Mouse (Mus musculus): ENCODE measurements around the gene Col6a4. TPM values are rescaled to one million over a fixed set of nuclear protein-coding genes. Genes with fewer than 3 reads are reported as not detected.

The Col6a4 gene
- total RNA-seq (2021): 1 to 10 TPM; 1.8 to 2.7 TPM

DNA sequence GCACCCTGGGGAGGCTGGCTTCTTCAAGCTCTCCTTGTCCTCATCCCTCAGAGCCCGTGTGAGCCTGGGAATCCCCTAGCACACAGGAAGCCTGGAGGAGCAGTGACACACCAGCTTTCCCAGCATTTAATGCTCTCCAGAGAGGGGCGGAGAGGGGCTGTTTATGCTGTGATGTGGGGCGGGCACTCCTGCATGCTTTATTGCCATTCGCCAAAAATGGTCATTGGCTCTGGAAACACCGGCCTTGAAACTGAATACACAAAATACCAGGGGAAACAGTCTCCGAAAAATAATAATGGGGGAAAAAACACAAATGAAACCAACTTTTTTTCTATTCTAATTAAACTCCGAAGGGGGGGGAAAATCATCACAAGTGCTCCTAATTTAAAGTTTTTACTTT, at the start of gene Col6a4:
TSS of gene Col6a4 (minus strand) at position 101 of the 400 bp plus-strand sequence.
- intact Hi-C loops (cut with DNase I): no loop called here
- no peak for DNase-seq (ENCODE audit: low spot score in 2 of 2)

DNA sequence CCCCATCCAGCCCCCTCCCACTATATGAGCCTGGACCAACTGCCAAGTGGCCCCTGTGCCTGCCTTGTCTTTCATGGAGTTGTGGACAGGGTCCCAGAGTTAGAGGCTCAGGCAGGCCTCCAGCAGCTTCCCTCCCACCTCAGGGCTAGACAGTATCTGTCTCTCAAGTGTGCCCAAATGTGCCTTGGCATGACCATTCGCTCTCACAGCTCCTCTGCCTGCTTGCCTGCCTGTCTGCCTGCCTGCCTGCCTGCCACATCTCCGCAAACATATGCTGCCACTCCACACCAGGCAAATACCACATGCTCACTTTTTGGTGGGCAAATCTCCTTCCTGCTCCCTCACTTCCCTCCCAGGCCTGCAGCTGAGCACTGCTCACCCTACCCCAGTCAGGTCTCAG, 49.0 kb upstream of the Col6a4 start:
- intact Hi-C loops (cut with DNase I): no loop called here
- no peak for DNase-seq (ENCODE audit: low spot score in 2 of 2)

DNA sequence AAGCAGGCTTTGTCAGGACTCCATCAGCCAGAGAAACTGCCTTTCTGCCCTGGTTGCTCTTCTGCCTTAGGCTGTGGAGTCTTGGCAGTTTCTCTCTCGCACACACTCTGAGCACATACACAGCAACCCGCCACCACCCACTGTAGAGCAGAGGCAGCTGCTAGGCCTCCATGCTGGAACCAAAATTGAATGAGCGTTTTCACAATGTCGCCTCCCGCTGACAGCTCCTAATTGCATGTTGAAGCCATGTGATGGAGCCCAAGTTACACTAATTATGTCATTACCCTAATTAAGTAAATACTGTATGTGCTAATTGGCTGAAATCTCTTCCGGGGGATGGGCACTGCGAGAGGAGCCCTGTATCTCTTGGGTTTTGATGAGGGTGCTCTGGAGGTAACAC, 47.6 kb upstream of the Col6a4 start:
- DNase-seq (ENCODE audit: low spot score in 2 of 2): peak in 1 of 2 experiments; percentile 20
- intact Hi-C loops (cut with DNase I): no loop called here

DNA sequence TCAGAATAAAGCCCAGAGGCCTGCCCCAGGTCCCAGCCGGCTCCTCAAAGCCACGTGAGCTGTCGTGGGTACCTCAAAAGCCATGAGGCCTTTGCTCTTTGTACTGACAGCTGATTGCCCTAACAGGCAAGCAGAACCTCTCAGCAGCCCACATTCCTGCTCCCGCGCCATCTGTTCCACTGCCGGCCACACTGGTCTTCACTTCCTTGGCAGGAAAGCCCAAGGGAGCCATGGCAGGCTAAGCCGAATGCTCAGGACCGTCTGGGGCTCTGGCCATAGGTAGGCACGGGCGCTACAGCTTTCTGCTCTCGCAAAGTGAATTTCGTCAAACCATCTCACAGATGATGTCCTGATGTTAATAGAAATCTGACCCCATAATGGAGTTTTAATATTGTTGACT, 45.4 kb upstream of the Col6a4 start:
- DNase-seq (ENCODE audit: low spot score in 2 of 2): no peak
- intact Hi-C loops (cut with DNase I): no loop called here

DNA sequence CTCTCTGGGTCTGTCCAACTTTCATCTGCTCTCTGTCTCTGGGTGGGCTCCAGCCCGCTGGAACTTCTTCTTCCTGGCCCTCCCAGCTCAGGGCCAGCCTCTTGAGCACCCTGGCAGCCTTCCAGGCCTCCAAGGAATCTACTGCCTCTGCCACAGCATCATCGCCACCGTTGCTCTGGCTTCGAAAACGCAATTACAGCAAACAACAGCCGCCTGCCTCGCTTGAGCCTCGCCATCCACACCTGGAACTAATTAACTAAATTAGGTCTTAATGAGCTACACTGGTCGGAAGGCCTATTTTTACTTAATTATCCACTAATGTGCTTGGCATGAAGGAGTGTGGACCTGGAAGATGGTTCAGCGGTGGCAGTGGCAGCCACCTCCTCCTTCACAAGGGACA, 43.2 kb upstream of the Col6a4 start:
- no peak for DNase-seq (ENCODE audit: low spot score in 2 of 2)
- intact Hi-C loops (cut with DNase I): no loop called here

DNA sequence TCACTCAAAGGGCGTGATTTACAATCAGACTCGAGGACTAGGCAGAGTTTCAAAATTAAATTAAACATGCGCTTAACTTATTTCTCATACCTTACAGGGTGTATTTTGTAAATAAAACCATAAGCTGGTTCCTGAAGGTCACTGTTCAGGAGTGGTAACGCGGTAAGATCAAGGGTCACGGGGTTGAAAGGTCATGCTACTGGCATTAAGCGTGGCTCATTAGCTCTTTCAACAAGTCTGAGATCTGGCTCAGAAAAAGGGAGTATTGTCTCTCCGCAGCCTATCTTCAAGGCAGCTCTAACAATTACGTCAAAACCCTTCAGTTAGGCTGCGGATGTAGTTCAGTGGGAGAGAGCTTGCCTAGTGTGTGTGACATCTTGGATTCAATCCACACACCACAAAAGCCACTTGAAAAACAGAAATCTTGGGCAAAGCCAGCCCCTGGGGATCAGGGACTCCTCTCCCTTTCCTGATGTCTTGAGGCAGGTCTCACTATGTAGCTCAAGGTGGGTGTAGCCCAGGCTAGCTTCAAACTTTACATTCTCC, 41.2 kb upstream of the Col6a4 start:
- intact Hi-C loops (cut with DNase I): no loop called here
- DNase-seq (ENCODE audit: low spot score in 2 of 2): no peak

DNA sequence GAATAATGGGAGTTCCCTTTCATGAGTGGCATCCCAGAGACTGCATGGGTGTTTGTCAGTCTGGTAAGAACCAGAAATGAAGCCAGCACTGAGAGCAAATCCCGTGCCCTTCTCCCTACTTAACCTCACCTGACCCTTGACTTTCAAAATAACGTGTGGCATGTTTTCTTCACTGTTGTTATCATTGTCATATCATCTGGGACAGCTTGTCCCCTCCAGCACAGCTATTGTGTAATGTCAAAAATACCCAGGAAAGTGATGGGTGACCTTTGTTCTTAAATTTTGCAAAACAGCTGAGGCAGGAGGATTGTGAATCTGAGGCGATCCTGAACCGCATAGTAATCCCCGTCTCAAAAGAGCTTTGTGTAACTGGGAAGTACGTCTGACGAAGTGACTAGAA, 33.7 kb upstream of the Col6a4 start:
- intact Hi-C loops (cut with DNase I): no loop called here
- no peak for DNase-seq (ENCODE audit: low spot score in 2 of 2)

DNA sequence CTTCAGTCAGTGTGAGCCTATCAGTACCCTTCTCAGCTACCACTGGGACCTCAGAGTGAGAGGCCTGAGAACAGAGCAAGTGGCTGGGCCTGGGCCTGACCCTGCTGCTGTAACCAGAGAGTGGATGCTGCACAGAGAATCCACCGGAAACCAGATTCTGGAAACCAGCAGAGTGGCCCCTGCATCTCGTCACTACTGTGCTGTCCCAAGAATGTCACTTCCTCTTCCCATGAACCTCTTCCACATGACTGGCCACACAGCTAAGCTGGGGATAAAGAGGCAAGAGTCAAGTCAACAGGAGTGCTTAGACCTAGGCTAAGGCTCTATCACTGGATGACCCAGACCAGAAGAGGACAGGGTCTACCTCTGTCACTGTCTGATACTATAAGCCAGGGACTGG, 32.5 kb upstream of the Col6a4 start:
- intact Hi-C loops (cut with DNase I): loop anchor here (10.0 kb wide), 1 partner anchor 724 kb away; no protein-coding TSS in a partner anchor
- no peak for DNase-seq (ENCODE audit: low spot score in 2 of 2)

DNA sequence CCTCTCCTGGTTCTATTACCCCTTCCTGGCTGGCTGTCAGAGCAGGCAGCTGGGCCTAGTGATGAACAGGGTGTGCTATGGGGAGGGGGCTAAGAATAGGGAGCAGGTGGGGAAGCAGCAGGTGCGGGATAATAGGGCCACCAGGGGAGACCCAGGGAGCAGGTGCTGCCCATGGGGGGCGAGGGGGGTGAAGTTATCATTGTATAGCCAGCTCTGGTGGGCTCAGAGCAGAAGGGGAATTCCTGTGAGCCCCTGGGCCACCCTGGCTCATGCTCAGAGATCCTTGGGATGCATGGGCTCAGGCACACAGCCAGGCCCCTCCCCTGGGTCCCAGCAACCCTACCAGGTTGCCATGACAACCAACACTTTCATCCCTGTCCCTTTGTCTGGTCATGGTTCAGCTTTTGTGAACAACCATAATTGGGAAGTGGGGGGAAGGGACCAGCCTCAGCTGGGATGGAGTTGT, 30.2 kb upstream of the Col6a4 start:
- no peak for DNase-seq (ENCODE audit: low spot score in 2 of 2)

DNA sequence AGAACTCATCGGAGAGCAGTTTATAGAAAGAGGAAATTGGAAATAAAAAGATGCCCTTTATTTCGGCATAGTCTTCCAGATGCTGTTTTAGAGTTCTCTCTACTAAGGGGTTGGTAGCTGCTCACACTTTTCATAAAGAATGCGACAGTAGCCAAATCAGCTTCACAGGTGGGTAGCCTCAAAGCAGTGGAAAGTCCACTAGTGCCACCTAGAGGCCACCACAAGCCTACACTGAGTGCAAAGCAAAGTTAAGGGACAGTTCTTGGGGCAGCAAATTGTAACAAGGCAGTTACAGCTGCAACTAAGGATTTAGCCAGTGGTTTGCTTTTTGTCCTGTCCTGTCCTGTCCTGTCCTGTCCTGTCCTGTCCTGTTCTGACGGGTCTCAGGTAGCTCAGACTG, 27.0 kb upstream of the Col6a4 start:
- DNase-seq (ENCODE audit: low spot score in 2 of 2): peak; percentile 52 to 68
- intact Hi-C loops (cut with DNase I): loop anchor here (10.0 kb wide), 1 partner anchor 719 kb away; no protein-coding TSS in a partner anchor

More for the DNA sequence above, 30.2 kb upstream of the Col6a4 start:
- intact Hi-C loops (cut with DNase I): loop anchor here (10.0 kb wide), 1 partner anchor 722 kb away; no protein-coding TSS in a partner anchor

DNA sequence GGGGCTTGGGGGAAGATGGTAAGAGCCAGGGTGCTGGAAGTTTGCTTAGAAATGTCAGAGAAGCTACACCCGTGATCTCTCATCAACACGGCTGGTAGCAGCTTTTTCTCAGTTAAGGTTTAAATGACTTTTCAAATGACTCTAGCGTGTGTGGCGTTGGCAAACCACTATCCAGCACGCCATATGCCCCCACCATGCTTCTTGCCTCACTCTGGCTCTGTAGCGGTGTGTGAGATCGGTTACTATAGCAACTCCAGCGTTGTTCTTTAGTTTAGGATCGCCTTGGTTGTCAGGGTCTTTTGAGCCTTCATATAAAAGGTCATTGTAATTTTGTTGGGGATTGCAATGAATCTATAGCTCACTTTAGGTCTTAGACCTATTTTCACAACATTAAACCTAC, 22.5 kb upstream of the Col6a4 start:
- intact Hi-C loops (cut with DNase I): loop anchor here (10.0 kb wide), 2 partner anchors 424 to 624 kb away; no protein-coding TSS in a partner anchor
- DNase-seq (ENCODE audit: low spot score in 2 of 2): peak in 1 of 2 experiments; percentile 12

DNA sequence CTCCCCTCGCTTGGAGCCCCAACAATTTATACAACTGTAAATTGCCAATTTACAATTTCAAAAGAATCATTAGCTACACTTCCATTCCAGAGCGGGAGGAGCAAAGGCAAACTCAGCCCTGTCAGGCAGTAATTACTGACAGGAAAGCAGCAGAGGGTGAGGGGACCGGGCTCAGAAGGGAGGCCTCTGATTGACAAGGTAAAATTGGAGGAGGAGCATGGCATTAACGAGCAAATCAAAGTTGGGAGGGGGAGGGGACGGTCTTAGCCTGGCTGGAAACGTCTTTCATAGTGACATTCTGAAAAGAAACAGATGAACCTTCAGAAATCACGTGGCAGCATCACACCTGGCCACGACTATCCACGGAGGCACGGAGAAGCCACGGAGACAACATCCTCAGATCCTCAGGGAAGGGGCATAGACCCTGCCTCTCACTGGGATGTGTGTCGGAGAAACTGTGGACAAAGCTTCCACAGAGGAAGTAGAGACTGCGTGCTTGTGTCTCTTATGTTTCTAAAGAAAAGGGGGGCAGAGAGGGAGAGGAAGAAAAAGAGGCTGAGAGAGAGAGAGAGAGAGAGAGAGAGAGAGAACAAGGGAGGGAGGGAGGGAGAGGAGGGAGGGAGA, 19.3 kb upstream of the Col6a4 start:
- intact Hi-C loops (cut with DNase I): loop anchor here (10.0 kb wide), 2 partner anchors 421 to 621 kb away; no protein-coding TSS in a partner anchor

DNA sequence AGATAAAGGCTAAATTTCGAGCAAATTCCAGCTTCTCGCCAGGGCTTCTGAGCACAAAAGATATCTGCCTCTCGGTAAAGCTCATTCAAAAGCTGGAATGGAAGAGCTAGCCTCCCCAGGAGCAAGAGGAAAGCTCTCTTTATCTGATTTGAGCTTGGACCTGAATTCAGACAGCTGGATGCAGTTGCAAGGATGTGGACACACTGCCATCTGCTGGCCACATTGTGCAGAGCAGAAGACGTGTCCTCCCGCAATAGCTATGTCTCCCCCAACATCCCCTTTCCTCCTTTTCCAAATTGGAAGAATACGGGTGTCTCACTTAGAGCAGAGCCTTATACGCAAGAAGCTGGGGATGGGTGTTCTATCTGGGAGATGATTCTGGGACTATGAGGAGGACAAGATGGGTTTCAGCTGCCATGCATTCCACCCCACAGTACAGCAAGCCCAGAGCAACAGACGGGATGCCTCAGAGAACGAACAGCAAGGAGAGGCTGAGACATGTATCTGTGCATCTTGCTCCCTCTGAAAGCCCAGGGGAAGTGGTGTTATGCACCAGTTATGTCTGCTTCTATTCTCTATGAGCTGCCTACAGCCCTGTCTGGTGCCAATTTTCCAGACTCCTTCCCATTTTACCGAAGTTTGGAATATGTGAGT, 16.3 kb upstream of the Col6a4 start:
- intact Hi-C loops (cut with DNase I): loop anchor here (10.0 kb wide), 2 partner anchors 418 to 618 kb away; no protein-coding TSS in a partner anchor
- peak; percentile 78 to 85 for DNase-seq (ENCODE audit: low spot score in 2 of 2)

More for the DNA sequence above, 19.3 kb upstream of the Col6a4 start:
- no peak for DNase-seq (ENCODE audit: low spot score in 2 of 2)

DNA sequence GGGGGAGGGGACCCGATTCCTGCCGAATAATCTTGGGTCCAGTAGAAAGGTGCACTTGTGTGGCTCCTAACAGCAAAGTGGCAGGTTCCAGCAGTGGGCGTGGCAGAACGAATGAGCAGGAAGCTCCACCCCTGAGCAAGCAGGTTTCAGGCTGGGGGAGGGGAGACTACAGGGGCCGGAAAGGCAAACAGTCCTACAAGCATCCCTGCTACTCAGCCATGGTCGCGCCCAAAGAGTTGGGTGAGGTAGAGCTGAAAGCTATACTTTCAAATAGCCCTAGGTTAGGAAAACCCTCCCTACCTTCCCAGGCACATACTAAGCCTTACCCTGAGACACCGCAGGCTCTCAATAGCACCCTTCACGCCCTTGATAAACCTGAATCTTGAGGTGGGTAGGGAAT, 9.7 kb upstream of the Col6a4 start:
- DNase-seq (ENCODE audit: low spot score in 2 of 2): no peak
- intact Hi-C loops (cut with DNase I): no loop called here

DNA sequence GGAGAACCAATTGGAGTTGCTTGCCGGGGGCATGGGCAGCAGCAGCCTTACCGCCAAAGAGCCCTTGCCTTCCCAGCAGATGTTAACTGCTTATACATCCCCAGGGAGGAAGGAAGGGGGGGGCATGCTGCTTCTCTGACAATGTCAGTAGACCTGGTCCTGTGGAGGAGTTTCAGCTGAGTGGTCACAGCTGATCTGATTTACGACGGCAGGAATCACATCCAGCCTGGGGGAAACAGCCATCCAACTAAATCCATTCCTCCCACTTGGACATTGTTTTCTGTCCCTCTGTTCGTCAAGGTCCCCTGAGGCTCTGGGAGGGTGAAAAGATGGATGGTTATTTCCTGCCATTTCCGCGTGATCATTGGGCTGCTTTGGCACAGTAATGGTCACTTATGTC, 7.8 kb upstream of the Col6a4 start:
- DNase-seq (ENCODE audit: low spot score in 2 of 2): no peak
- intact Hi-C loops (cut with DNase I): no loop called here

DNA sequence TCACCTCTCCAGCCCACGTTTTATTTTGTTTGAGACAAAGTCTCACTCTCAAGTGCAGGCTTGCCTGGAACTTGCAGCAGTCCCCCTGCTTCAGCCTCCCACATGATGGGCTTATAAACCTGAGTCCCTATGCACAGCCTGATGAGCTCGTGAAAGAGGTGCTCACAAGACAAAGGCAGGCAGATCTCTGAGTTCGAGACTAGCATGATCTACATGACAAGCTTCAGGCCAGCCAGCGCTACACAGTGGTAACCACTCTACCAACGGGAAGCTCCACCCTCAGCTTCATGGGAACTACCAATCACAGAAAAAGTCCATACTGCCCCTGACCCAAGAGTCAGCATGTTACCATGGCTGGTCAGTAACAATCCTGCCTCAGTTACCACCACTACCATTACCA, 4.6 kb upstream of the Col6a4 start:
- DNase-seq (ENCODE audit: low spot score in 2 of 2): no peak
- intact Hi-C loops (cut with DNase I): no loop called here

DNA sequence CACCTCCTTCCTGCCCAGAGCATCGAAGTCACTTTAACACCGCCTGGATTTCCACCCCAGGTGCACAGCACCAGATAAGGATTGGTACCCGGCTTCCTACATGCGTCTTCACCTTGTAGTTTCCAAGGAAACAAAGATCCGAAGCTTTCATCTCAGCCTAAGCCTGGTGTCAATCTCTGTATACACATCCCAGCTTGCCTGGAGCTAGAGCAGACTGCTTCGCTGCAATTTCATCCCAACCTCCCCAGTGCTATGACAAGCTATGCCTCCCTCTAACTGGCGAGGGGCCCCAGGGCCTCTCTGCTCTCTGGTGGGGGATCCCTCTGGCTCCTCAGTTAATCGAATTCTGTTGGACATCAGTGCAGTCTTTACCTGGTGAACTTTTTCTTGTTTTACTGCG, 3.7 kb upstream of the Col6a4 start:
- intact Hi-C loops (cut with DNase I): no loop called here
- no peak for DNase-seq (ENCODE audit: low spot score in 2 of 2)

DNA sequence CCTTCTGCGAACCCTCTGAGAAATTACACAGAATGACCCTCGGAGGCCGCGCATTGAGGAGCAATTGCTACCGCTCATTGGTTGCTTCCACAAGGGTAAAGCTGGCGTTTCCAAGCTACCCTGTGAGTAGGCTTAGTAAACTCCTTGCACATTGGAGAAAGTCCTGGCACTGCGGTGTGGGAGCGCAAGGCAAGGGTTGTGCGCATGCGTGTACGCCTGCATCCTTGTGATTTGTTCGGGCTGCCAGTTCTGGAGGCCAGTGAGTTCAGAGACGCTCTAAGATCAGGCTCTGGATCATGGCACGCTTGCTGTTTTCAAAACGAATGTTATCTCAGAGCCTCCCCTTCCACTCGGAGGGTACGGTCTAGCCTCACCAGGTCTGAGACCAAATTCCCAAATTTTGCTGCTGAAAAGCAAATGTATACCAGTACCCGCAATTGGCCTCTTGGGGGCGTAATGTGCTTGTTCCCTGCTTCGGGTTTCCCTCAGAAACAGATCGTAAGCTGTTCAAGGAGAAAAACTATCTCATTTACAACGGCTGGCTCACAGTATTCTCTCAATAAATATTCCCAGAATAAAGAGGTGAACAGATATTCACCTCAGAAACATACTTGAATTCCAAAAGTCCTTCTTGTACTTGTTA, 2.9 kb upstream of the Col6a4 start:
- no peak for DNase-seq (ENCODE audit: low spot score in 2 of 2)
- intact Hi-C loops (cut with DNase I): no loop called here

DNA sequence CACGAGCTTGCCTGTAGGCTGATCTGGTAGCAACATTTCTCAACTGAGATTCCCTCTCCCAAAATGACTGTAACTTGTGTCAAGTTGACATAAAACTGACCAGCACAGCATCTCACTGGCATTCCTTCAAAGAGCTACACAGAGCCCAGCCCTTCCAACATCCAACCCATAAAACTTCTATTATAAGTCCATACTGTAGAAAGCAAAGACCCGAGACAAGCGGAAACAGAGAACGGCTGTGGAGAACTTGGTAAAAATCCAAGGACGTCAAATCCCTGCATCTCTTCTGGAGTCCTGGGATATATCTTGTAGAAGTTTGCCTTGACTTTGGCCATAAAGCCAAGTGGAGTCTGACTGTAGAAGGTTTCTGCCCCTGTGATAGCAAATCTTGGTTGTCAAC, 15.1 kb downstream of the Col6a4 start:
- DNase-seq (ENCODE audit: low spot score in 2 of 2): no peak
- intact Hi-C loops (cut with DNase I): no loop called here

DNA sequence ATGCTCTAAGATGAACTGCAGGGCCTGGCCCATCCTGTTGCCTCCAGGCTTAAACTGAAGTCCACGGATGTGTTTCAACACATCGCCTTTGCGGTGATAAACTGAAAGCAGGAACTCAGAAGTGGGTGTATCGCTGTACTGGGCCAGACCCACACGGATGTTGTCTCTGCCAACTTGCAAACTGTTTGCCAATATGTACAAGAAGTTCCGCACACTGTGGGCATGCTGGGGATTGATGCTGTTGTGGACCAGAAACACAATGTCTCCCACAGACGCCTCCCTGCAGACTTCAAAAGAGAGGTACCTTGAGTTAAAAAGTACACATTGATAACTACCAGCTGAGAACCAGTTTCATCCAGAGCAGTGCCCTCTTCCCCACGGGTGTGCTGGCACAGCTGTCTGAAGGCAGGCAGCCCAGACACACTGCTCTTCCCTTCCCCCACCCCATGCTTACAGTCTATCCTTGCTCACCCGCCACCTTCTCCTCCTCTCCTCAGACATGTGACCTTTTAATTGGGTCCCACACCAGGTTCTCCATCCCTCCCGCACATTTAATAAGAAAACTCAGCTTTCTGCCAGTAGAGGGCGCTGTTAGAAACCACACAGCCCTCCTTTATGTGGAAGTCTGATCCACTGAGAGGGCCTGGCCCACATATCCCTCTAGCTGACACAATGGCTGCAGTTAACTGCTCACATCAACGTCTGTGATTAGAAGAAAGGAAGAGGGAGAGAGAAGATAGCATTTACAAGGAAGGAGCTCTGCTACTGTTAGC, 16.1 kb downstream of the Col6a4 start:
- intact Hi-C loops (cut with DNase I): no loop called here

More for the DNA sequence above, 16.1 kb downstream of the Col6a4 start:
- peak; percentile 16 to 45 for DNase-seq (ENCODE audit: low spot score in 2 of 2)
